Mouse (Mus musculus) lung, adult 2 months (tissue): ENCODE data around the gene Rbm24. TPM values are rescaled to one million over a fixed set of nuclear protein-coding genes. Genes with fewer than 3 reads are reported as not detected.

Experiments used
- DNase-seq: peaks from one replicate; pipeline ENCODE4 v3.0.0; 2022
- H3K4me1 ChIP-seq: fragments of 200-500 bp; 2 replicates; pipeline ENCODE4 v1.6.1; 2011; ENCODE audit warnings: low read length; ENCODE audit not compliant: control insufficient read depth, insufficient read depth
- H3K4me3 ChIP-seq: fragments of 200-500 bp; replicated peaks from 2 replicates; pipeline ENCODE3; 2011; ENCODE audit warnings: low read depth, mild to moderate bottlenecking, control low read depth, low read length; ENCODE audit errors: extremely low read depth
- CTCF ChIP-seq: fragments of 200-500 bp; IDR thresholded peaks from 2 replicates; pipeline ENCODE4 v1.5.1; 2011; ENCODE audit warnings: mild to moderate bottlenecking, low read length, control low read depth; ENCODE audit not compliant: insufficient read depth
- POLR2A ChIP-seq: fragments of 200-500 bp; IDR thresholded peaks from 2 replicates; pipeline ENCODE4 v1.6.1; 2011; ENCODE audit warnings: low read depth, mild to moderate bottlenecking, control low read depth, low read length, borderline replicate concordance; ENCODE audit errors: extremely low read depth
- WGBS: fragments of 180-500 bp; shearing (Covaris S2); methylation state at CpG from one replicate; pipeline ENCODE4 v1.1.7; 2018; 5-methylcytosine and 5-hydroxymethylcytosine counted together
- polyA plus RNA-seq: library from polyadenylated mRNA; depleted of rRNA; stranded (reverse); fragments of >200 nt; gene quantifications from 2 replicates; pipeline ENCODE4 v1.2.3, GENCODE M21; 2012; rRNA removed

Rbm24 gene
- polyA plus RNA-seq, result 14.7 and 23.5 TPM in 2 replicates

- DNase-seq, result peak; percentile 19
- whole genome bisulfite sequencing, result 1% methylated on average over 41 of the region's 41 CpGs
- Histone ChIP-seq H3K4me1 (no peaks in the 10 kb centered on the region), H3K4me3 (peak within 1 kb of the TSS; percentile 29)
- no peak for TF ChIP-seq CTCF
- TF ChIP-seq POLR2A, result no peak
Observed at GRCm38 (mm10) chr13:46418141-46418601, at the start of gene Rbm24. Gene Rbm24 (plus strand): TSS chr13:46418434.

- 71% methylated on average over 7 of the region's 7 CpGs for WGBS
- no peak for TF ChIP-seq POLR2A
- TF ChIP-seq CTCF, result no peak
- Histone ChIP-seq H3K4me3 (no peak overlapping the region), H3K4me1 (no peaks in the 10 kb centered on the region)
- DNase-seq, result no peak
Observed at GRCm38 (mm10) chr13:46372884-46373283, 45.4 kb upstream of the Rbm24 start.

- no peaks in the 10 kb centered on the region for H3K4me1 ChIP-seq
- 75% methylated on average over 1 of the region's 1 CpGs for WGBS
- no peak for DNase-seq
- TF ChIP-seq CTCF (no peak), POLR2A (no peak)
- no peak overlapping the region for H3K4me3 ChIP-seq
Observed at GRCm38 (mm10) chr13:46375371-46375770, 42.9 kb upstream of the Rbm24 start.

DNA sequence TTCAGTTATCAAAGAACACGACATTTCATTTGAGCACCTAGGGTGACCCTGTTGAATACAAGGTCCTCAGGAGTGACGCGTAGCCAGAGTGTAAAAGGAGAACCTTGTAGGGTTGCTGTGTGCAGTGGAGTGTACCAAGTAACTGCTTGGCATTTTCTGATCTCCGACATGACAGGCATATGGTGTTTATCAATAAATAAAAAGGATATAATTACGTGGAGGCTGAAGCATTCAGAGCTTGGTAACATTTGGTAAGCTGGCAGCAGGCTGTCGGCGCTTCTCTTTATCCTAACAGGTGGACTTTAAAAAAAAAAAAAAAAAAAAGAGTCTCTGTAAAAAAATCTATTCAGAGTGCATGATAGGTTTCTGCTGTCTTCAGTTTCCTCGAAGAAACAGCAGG, 30.8 kb upstream of the Rbm24 start:
- 83% methylated on average over 8 of the region's 8 CpGs for WGBS
- DNase-seq, result no peak
- no peaks in the 10 kb centered on the region for H3K4me1 ChIP-seq
- TF ChIP-seq CTCF, result no peak
- no peak for TF ChIP-seq POLR2A
- no peak overlapping the region for H3K4me3 ChIP-seq

DNA sequence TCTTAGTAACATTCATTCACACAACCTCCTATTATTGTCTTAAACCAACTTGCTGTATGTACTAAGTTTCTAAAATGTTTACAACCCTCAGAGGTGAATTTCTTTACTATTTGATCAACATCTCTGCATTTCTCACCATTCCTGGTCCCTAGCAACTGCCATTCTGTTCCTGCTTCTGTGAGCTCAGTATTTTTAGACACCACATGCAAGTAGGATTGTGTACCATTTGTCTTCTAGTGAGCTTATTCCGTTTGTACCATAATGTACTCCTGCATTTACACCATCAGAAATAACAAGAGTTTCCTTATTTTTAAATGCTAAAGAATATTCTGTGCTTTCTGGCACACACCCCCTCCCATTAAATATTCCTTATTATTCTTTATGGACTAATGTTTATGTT, 26.6 kb upstream of the Rbm24 start:
- no peak for DNase-seq
- Histone ChIP-seq H3K4me1 (no peaks in the 10 kb centered on the region), H3K4me3 (no peak overlapping the region)
- 64% methylated on average over 1 of the region's 1 CpGs for WGBS
- TF ChIP-seq POLR2A, result no peak
- no peak for TF ChIP-seq CTCF

- DNase-seq, result no peak
- Histone ChIP-seq H3K4me3 (no peak overlapping the region), H3K4me1 (no peaks in the 10 kb centered on the region)
- TF ChIP-seq POLR2A (no peak), CTCF (no peak)
- 78% methylated on average over 4 of the region's 4 CpGs for WGBS
Observed at GRCm38 (mm10) chr13:46392893-46393292, 25.3 kb upstream of the Rbm24 start.

GRCm38 (mm10) chr13:46393936-46394335, 24.3 kb upstream of the Rbm24 start:
- TF ChIP-seq POLR2A (no peak), CTCF (no peak)
- WGBS, result 53% methylated on average over 2 of the region's 2 CpGs
- no peak for DNase-seq
- H3K4me1 ChIP-seq, result no peaks in the 10 kb centered on the region
- no peak overlapping the region for H3K4me3 ChIP-seq

GRCm38 (mm10) chr13:46397235-46397634, 21.0 kb upstream of the Rbm24 start:
- DNase-seq, result no peak
- Histone ChIP-seq H3K4me1 (no peaks in the 10 kb centered on the region), H3K4me3 (no peak overlapping the region)
- TF ChIP-seq CTCF (no peak), POLR2A (no peak)
- WGBS, result 65% methylated on average over 3 of the region's 3 CpGs

DNA sequence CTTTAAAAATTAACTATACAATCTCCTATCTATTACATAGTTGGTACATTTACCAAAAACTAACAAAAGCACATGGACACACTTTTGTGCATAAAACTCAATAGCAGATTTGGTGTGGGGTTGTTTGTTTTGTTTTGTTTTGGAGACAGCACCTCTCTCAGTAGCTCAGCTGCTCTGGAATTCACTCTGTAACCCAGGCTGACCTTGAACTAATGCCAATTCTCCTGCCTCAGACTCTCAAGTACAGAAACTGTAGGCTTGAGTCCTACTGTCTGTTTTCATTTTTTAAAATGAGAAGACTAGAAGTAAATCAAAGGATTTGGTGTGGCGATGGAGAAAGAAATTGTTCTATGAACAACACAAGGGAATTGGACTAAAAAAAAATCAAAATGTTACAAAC, 11.1 kb upstream of the Rbm24 start:
- Histone ChIP-seq H3K4me1 (no peaks in the 10 kb centered on the region), H3K4me3 (no peak overlapping the region)
- WGBS, result 79% methylated on average over 1 of the region's 1 CpGs
- no peak for DNase-seq
- TF ChIP-seq CTCF, result no peak
- no peak for TF ChIP-seq POLR2A

GRCm38 (mm10) chr13:46412247-46412646, 6.0 kb upstream of the Rbm24 start:
- H3K4me1 ChIP-seq, result no peaks in the 10 kb centered on the region
- H3K4me3 ChIP-seq, result no peak overlapping the region
- no peak for DNase-seq
- TF ChIP-seq CTCF, result no peak
- no peak for TF ChIP-seq POLR2A

- no peak overlapping the region for H3K4me3 ChIP-seq
- DNase-seq, result no peak
- WGBS, result 56% methylated on average over 10 of the region's 10 CpGs
Observed at GRCm38 (mm10) chr13:46413588-46413987, 4.6 kb upstream of the Rbm24 start.

More at GRCm38 (mm10) chr13:46413588-46413987, 4.6 kb upstream of the Rbm24 start:
- TF ChIP-seq POLR2A, result no peak
- no peak for TF ChIP-seq CTCF
- H3K4me1 ChIP-seq, result no peaks in the 10 kb centered on the region
